Mouse (Mus musculus): ENCODE results near the gene Sbk1.

Gene Sbk1

DNA sequence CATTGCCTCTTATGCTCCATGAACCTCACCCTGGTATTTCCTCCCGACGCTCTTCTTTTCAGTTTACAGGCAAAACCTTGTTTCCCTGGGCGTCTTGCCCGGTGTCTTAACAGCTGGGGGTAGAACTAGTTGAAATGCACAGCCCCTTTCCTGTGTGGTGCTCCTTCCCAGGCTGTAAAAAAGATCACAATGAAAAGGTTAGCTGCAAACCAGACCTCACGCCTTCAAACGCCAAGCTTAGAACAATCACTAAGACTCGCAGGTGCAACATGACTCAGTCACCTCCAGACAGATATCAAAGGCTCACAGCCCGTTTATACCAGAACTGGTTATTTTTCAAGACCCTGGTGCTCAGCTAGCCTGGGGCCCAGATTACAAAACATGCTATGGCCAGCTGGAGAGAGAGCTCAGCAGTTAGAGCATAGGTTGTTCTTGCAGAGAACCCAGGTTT, 67.1 kb downstream of the Sbk1 start:
- DNase-seq (ENCODE audit: low spot score), result no peak

DNA sequence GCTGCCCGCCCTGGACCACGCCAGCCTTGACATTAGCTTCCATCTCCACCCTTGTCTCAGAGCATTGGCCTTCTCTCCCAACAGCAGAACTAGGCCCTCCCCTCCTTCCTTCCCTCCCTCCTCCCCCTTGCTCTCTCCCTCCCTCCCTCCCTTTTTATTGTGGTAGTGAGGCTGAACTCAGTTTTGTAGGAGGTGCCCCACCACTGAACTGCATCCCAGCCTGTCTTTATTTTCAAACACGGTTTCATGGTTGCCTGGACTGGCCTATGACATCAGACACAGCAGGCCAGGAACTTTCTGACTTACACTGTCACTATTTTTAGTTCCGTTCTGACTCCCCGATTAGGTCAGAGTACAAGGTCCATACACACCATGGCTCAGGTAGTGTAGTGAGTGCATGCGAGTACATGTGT, 67.8 kb downstream of the Sbk1 start:
- DNase-seq (ENCODE audit: low spot score), result no peak

DNA sequence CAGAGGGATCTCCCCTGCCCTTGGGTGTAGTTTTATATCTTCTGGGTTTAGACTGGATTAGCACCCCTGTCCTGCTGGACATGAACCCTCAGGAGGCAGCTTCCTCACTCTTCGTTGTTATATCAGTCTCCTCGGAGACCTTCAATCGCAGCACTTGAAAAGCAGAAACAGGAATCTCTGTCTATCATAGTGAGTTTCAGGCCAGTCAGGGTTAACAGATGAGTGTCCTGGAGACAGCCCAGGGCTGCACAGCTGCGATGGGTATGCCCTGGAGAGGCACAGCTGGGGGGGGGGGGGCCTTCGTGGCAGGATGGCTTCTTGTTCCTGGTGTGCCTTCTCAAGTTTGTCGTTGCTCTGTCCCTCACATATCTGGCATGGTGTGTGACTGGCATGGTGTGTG, 68.5 kb downstream of the Sbk1 start:
- no peak for DNase-seq (ENCODE audit: low spot score)

Data from testis, postnatal 14 days (tissue).